Mouse (Mus musculus): ENCODE measurements around the gene Itga9.

- TF ChIP-seq MAX (IDR thresholded peaks at IDR 0.05; ENCODE audit: low read depth) (no peak), MYOG (IDR thresholded peaks at IDR 0.05; ENCODE audit: control insufficient read depth in 1 of 3, insufficient read depth in 1 of 3, insufficient read length in 2 of 3, low read depth in 2 of 3) (no peak), MYOD1 (IDR thresholded peaks at IDR 0.05; ENCODE audit: control insufficient read depth in 1 of 3, insufficient read length in 2 of 3, low read depth in 2 of 3) (no peak), POLR2A (IDR thresholded peaks at IDR 0.05; ENCODE audit: insufficient read length, low read depth) (no peak), POLR2AphosphoS2 (IDR thresholded peaks at IDR 0.05; ENCODE audit: insufficient read length, low read depth) (no peak), SRF (IDR thresholded peaks at IDR 0.05; ENCODE audit: control insufficient read depth, insufficient read length, low read depth) (no peak), USF1 (IDR thresholded peaks at IDR 0.05; ENCODE audit: low read depth) (no peak), E2F4 (IDR thresholded peaks at IDR 0.05; ENCODE audit: insufficient read depth) (no peak), CEBPB (IDR thresholded peaks at IDR 0.05; ENCODE audit: insufficient read depth, poor library complexity, severe bottlenecking) (no peak)
Observed at GRCm38 (mm10) chr9:118666069-118666468, 59.6 kb downstream of the Itga9 start.

All from myocyte (in vitro differentiated cells).